ENCODE assay signal across 25 mouse cellular contexts in genomic region chr16:8918741-8919535, GRCm38 (mm10).
A peak's percentile ranks its signal among the peaks of the same experiment; 100 is the strongest.
DNase-seq lines count a peak whose midpoint lies in the region; ATAC-seq lines count a peak whose summit lies in the region.
"Had no signal": no experiment of that assay in that cellular context is flagged by ENCODE, and none has a peak within 500 bp of the region (broad histone marks: within the 10 kb centered on the region; RNA-seq: fewer than 3 reads in every experiment).

No protein-coding gene starts in this region.

- H3K27ac ChIP-seq in heart, embryonic 10.5 days, result no peak overlapping the region
- H3K27ac ChIP-seq in hindbrain, embryonic 13.5 days, result no peak overlapping the region
- H3K27ac ChIP-seq: forebrain, embryonic 10.5 days; heart, embryonic 13.5 days; kidney, postnatal 0 days; limb, embryonic 10.5 days; neural tube, embryonic 15.5 days; stomach, postnatal 0 days had no signal

- H3K36me3 ChIP-seq in heart, embryonic 10.5 days, result no peaks in the 10 kb centered on the region
- no peaks in the 10 kb centered on the region for H3K36me3 ChIP-seq in hindbrain, embryonic 13.5 days
- H3K36me3 ChIP-seq: forebrain, embryonic 10.5 days; heart, embryonic 13.5 days; limb, embryonic 10.5 days; neural tube, embryonic 15.5 days had no signal

- H3K4me3 ChIP-seq in heart, embryonic 10.5 days, result no peak overlapping the region
- no peak overlapping the region for H3K4me3 ChIP-seq in hindbrain, embryonic 13.5 days
- H3K4me3 ChIP-seq: forebrain, embryonic 10.5 days; heart, embryonic 13.5 days; limb, embryonic 10.5 days; megakaryocyte, embryonic 14.5 days; myocyte; neural tube, embryonic 15.5 days had no signal

- no peaks in the 10 kb centered on the region for H3K9me3 ChIP-seq in heart, embryonic 10.5 days
- H3K9me3 ChIP-seq in hindbrain, embryonic 13.5 days, result no peaks in the 10 kb centered on the region
- H3K9me3 ChIP-seq: forebrain, embryonic 10.5 days; heart, embryonic 13.5 days; limb, embryonic 10.5 days; megakaryocyte, embryonic 14.5 days; neural tube, embryonic 15.5 days had no signal

- no peak overlapping the region for H3K9ac ChIP-seq in hindbrain, embryonic 13.5 days
- H3K9ac ChIP-seq: forebrain, postnatal 0 days; heart, embryonic 13.5 days; liver, postnatal 0 days; neural tube, embryonic 15.5 days had no signal

- ATAC-seq in hindbrain, embryonic 13.5 days (ENCODE audit: low FRiP score), result no peak
- ATAC-seq: forebrain, postnatal 0 days; hindbrain, embryonic 16.5 days; intestine, postnatal 0 days; liver, postnatal 0 days had no signal

- H3K27me3 ChIP-seq in heart, embryonic 10.5 days (ENCODE audit: insufficient read depth, poor library complexity, severe bottlenecking), result no peaks in the 10 kb centered on the region
- no peaks in the 10 kb centered on the region for H3K27me3 ChIP-seq in hindbrain, embryonic 13.5 days
- H3K27me3 ChIP-seq: heart, embryonic 13.5 days; megakaryocyte, embryonic 14.5 days; neural tube, embryonic 15.5 days had no signal

- H3K4me2 ChIP-seq in hindbrain, embryonic 13.5 days, result no peak overlapping the region
- H3K4me2 ChIP-seq: heart, embryonic 13.5 days; neural tube, embryonic 15.5 days had no signal

- 79% methylated on average over 9 of the region's 9 CpGs for WGBS in heart, embryonic 10.5 days
- 84% methylated on average over 9 of the region's 9 CpGs for WGBS in hindbrain, embryonic 13.5 days

- peak; percentile 2 for DNase-seq in heart, adult 8-10 months (ENCODE audit: low spot score)
- no peak for DNase-seq in heart, embryonic 10.5 days (ENCODE audit: low spot score)
- peak; percentile 67 for DNase-seq in right cerebral cortex, adult 18-20 months
- DNase-seq in right cerebral cortex, postnatal 4 days, result no peak
- DNase-seq in cerebellum, adult 8-10 months, result peak; percentile 21
- peak; percentile 58 for DNase-seq in telencephalon, adult 2 months (ENCODE audit: low read depth, low spot score)
- DNase-seq: forebrain, postnatal 0 days; gastrocnemius, postnatal 25 days; heart, postnatal 4 days; layer of hippocampus, postnatal 36 days; liver, postnatal 0 days; lung, postnatal 14 days; midbrain, embryonic 14.5 days; thymus, postnatal 25 days had no signal

- H3K4me1 ChIP-seq in heart, embryonic 10.5 days, result no peaks in the 10 kb centered on the region
- peaks cover 11% of the 10 kb centered on the region for H3K4me1 ChIP-seq in hindbrain, embryonic 13.5 days (replicated peaks)
- H3K4me1 ChIP-seq: forebrain, embryonic 10.5 days; heart, embryonic 13.5 days; limb, embryonic 10.5 days had no signal

Comparison
In these comparisons a context has a peak if more than half of its experiments do, and no peak if none do; other contexts are left out.
1. DNase-seq: peak in heart, adult 8-10 months (single experiment), right cerebral cortex, adult 18-20 months (single experiment), cerebellum, adult 8-10 months (single experiment) and telencephalon, adult 2 months (single experiment); none in heart, embryonic 10.5 days (single experiment) and right cerebral cortex, postnatal 4 days (single experiment).